Mouse (Mus musculus) heart, postnatal 0 days (tissue): ENCODE measurements at regions not wholly inside any gene's neighbourhood (a gene's known extent, or its start where the extent isn't known, plus 50 kb on each side); places are given as distances from the start of the nearest gene placed in this dataset.

Experiments used
- ATAC-seq: fragments of 200-750 bp; cut with Nextera tagmentation; 2 replicates; pipeline ENCODE4 v1.8.0; 2017; ENCODE audit warnings: low read depth, moderate number of reproducible peaks, moderate library complexity; ENCODE audit not compliant: insufficient read depth
- DNase-seq: peaks from one replicate; pipeline ENCODE4 v3.0.0-alpha.2; 2016; ENCODE audit warnings: low spot score
- H3K27ac ChIP-seq: fragments of 300-500 bp; sonication (generic); 2 replicates; pipeline ENCODE4 v1.5.1; 2014; ENCODE audit warnings: low read depth, mild to moderate bottlenecking
- H3K27me3 ChIP-seq: fragments of 300-500 bp; sonication (generic); 2 replicates; pipeline ENCODE4 v1.6.1; 2014; ENCODE audit warnings: low read length, mixed read lengths; ENCODE audit not compliant: control insufficient read depth, insufficient read depth
- H3K36me3 ChIP-seq: fragments of 300-500 bp; sonication (generic); replicated peaks from 2 replicates; pipeline ENCODE4 v1.6.1; 2014; ENCODE audit warnings: low read length, mixed read lengths; ENCODE audit not compliant: control insufficient read depth, insufficient read depth
- H3K4me1 ChIP-seq: fragments of 300-500 bp; sonication (generic); 2 replicates; pipeline ENCODE4 v1.6.1; 2014; ENCODE audit warnings: antibody characterized with exemption; ENCODE audit not compliant: control insufficient read depth, insufficient read depth
- H3K4me2 ChIP-seq: fragments of 300-500 bp; sonication (generic); 2 replicates; pipeline ENCODE4 v1.6.1; 2014; ENCODE audit warnings: low read depth, mild to moderate bottlenecking, low read length, moderate library complexity
- H3K4me3 ChIP-seq: fragments of 300-500 bp; sonication (generic); 2 replicates; pipeline ENCODE4 v1.5.1; 2014; ENCODE audit warnings: low read depth, low read length
- H3K9ac ChIP-seq: fragments of 300-500 bp; sonication (generic); replicated peaks from 2 replicates; pipeline ENCODE4 v1.6.1; 2014; ENCODE audit warnings: low read depth, low read length, mixed read lengths
- H3K9me3 ChIP-seq: fragments of 300-500 bp; sonication (generic); replicated peaks from 2 replicates; pipeline ENCODE4 v1.6.1; 2016; ENCODE audit warnings: low read length; ENCODE audit not compliant: control insufficient read depth
- CTCF ChIP-seq: IDR thresholded peaks from 2 replicates; pipeline ENCODE4 v1.5.1; 2016; ENCODE audit warnings: antibody characterized with exemption, control low read depth, low read depth
- EP300 ChIP-seq: IDR thresholded peaks from 2 replicates; pipeline ENCODE4 v1.6.1; 2016; ENCODE audit warnings: antibody characterized with exemption, low read depth
- WGBS: fragments of 180-500 bp; shearing (Covaris S2); extraction: QIAGEN DNeasy Blood & Tissue Kit; methylation state at CpG from one replicate; pipeline ENCODE4 v1.1.7; 2014; 5-methylcytosine and 5-hydroxymethylcytosine counted together

DNA sequence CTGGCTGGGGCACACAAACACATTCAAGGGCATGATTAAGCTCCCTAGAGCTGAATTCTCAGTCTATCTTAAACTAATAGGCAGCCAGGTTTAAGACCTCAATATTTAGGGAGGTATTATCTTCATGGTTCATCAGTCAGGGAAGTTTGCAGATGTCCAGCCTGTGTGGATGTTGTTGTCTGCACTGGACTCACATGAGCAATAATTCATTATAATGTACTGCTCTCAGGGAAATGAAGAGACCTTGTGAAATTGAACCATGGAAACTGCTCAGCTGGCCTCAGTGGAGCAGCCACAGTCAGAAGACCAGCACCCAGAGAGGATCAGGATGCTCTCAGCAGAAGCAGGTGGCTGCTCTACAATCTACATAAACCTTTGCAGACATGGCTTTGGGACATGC lies 415.3 kb upstream of the Sox11 start:
- no peak overlapping the region for H3K4me3 ChIP-seq
- H3K4me2 ChIP-seq = no peak overlapping the region
- no peaks in the 10 kb centered on the region for H3K4me1 ChIP-seq
- no peak for ATAC-seq
- H3K36me3 ChIP-seq = no peaks in the 10 kb centered on the region
- H3K27ac ChIP-seq = no peak overlapping the region
- DNase-seq = no peak
- H3K9me3 ChIP-seq = no peaks in the 10 kb centered on the region
- no peaks in the 10 kb centered on the region for H3K27me3 ChIP-seq
- TF ChIP-seq CTCF = no peak
- no peak for TF ChIP-seq EP300
- no peak overlapping the region for H3K9ac ChIP-seq

DNA sequence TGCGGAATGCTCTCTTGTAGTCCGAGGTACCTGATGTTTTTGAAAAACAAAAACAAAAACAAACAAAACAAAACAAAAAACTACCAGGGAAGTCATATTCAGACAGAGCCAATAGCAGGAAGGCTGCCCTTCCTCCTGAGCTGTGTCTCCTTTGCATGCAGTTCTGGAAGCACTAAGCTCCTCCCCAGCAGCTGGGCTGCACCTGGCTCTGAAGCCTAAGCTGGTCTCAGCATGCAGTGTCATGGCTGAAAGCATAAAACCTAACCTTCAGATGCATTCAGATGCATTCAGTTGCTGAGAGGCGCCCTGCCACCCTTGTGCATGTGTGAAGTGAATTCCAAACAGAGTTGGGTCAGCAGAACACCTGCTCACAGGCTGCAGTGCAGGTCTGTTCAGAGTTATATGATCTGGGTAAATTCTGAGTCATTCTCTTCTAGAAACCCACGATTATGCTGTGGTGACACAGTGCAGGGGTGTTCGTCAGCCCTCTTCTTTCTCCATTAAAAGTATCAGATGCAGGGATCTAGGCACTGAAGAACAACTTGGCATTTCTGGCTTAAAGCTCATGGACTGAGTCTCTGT lies 382.3 kb upstream of the Sox11 start:
- Histone ChIP-seq H3K27me3 (no peaks in the 10 kb centered on the region), H3K4me1 (no peaks in the 10 kb centered on the region), H3K9me3 (no peaks in the 10 kb centered on the region), H3K36me3 (no peaks in the 10 kb centered on the region), H3K9ac (no peak overlapping the region), H3K4me2 (no peak overlapping the region), H3K4me3 (no peak overlapping the region), H3K27ac (no peak overlapping the region)
- no peak for TF ChIP-seq CTCF
- TF ChIP-seq EP300 = no peak
- 56% methylated on average over 5 of the region's 5 CpGs for WGBS
- DNase-seq = no peak
- ATAC-seq = no peak

DNA sequence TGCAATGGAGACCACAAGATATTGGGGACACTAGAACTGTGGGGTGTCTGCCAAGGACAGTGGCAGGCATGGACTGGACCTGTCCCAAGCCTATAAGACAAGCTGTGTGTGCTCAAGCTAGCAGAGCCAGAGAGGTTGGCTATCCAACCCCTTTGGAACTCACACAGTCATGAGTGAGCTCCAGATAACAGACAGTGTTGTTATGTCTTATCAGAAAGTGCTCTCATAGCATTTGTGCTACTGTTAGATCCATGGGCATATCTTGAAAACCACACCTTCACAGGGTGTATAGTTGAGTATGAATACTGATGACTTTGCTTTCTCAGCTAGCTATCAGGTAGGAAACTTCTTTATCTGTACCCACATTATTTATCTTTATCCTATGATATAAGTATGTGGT lies 338.1 kb upstream of the Sox11 start:
- H3K9me3 ChIP-seq = no peaks in the 10 kb centered on the region
- H3K36me3 ChIP-seq = no peaks in the 10 kb centered on the region
- H3K4me2 ChIP-seq = no peak overlapping the region
- no peak for ATAC-seq
- no peaks in the 10 kb centered on the region for H3K4me1 ChIP-seq
- no peak overlapping the region for H3K27ac ChIP-seq
- TF ChIP-seq CTCF (no peak), EP300 (no peak)
- H3K9ac ChIP-seq = no peak overlapping the region
- H3K27me3 ChIP-seq = no peaks in the 10 kb centered on the region
- no peak for DNase-seq
- H3K4me3 ChIP-seq = no peak overlapping the region

DNA sequence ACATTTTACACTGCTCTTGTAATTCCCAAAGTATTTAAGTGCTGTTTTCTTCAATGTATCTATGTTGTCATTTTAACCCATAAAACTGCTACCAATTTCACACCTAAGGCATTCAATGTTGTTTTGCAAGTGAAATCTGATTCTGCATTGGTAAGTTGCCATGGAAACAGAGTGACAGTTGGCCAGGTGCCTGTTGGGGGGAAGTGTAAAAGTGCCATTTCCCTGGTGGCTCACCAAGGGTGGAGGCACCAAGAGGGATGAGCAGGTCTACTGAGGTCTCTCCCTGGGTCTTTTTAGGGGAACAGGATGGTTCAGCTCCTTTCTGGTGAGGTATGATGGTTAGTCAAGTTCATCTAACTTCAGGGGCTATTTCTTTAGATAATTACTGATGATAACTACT lies 331.0 kb upstream of the Sox11 start:
- no peak overlapping the region for H3K9ac ChIP-seq
- H3K4me3 ChIP-seq = no peak overlapping the region
- H3K4me2 ChIP-seq = no peak overlapping the region
- DNase-seq = no peak
- no peaks in the 10 kb centered on the region for H3K9me3 ChIP-seq
- no peak for ATAC-seq
- H3K36me3 ChIP-seq = no peaks in the 10 kb centered on the region
- no peak overlapping the region for H3K27ac ChIP-seq
- no peaks in the 10 kb centered on the region for H3K27me3 ChIP-seq
- TF ChIP-seq EP300 (no peak), CTCF (no peak)
- no peaks in the 10 kb centered on the region for H3K4me1 ChIP-seq

DNA sequence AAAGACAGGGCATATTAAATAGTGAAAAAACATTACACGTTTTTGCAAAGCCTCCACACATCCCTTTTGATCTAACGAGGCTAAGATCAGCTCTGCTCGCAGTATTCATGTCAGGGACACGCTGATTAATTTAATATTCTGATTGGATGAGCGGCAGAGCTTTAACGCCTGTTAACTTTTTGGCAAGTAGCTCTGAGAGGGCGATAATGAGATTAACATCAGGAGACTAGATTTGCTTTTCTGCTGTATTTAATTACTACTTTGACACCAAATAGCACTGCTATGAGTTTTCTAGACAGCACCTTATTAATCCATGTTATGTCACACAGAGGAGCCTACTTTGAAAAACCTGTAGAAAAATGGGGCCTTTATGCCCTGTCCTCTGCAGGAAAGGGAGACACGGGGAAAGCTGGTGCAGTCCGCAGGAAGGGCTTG lies 328.3 kb upstream of the Sox11 start:
- Histone ChIP-seq H3K4me3 (no peak overlapping the region), H3K27ac (no peak overlapping the region), H3K4me1 (no peaks in the 10 kb centered on the region), H3K36me3 (no peaks in the 10 kb centered on the region), H3K9me3 (no peaks in the 10 kb centered on the region), H3K27me3 (no peaks in the 10 kb centered on the region), H3K4me2 (no peak overlapping the region), H3K9ac (no peak overlapping the region)
- 54% methylated on average over 9 of the region's 9 CpGs for WGBS
- DNase-seq = no peak
- no peak for ATAC-seq
- TF ChIP-seq EP300 (no peak), CTCF (no peak)

DNA sequence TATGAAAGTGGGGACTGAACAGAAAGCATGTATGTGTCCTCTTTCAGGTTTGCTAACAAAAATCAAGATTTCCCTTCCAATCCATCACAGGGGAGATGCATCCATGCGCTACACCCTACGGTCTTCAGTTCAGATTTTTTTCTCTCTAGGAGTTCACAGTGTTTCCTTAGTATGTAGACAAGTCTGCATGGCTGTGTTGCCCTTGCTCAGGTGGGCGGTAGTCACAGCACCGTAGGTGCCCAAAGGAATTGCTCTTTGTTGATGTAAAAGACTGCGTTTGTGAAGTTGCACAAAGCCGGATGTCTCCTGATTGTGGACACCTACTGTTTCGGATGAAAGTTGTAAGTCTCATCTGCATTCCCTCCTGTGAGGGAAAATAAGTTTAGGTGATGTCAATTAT lies 327.8 kb upstream of the Sox11 start:
- ATAC-seq (no peak), DNase-seq (no peak)
- Histone ChIP-seq H3K9ac (no peak overlapping the region), H3K27me3 (no peaks in the 10 kb centered on the region), H3K4me1 (no peaks in the 10 kb centered on the region), H3K4me3 (no peak overlapping the region), H3K4me2 (no peak overlapping the region), H3K9me3 (no peaks in the 10 kb centered on the region), H3K36me3 (no peaks in the 10 kb centered on the region), H3K27ac (no peak overlapping the region)
- no peak for TF ChIP-seq CTCF
- no peak for TF ChIP-seq EP300
- WGBS = 63% methylated on average over 7 of the region's 7 CpGs
